ENCODE assay signal across 8 mouse cellular contexts in genomic region chr14:101654526-101654909, GRCm38 (mm10). TPM values are rescaled to one million over a fixed set of nuclear protein-coding genes. Genes with fewer than 3 reads are reported as not detected.
DNase-seq lines count a peak whose midpoint lies in the region; ATAC-seq and TF ChIP-seq lines count a peak whose summit lies in the region.

No protein-coding gene starts in this region.

- H3K4me2 ChIP-seq in limb, embryonic 11.5 days (ENCODE audit: low read depth, severe bottlenecking): peak overlapping the region; percentile 78

- no peak overlapping the region for H3K27ac ChIP-seq in cerebellum, adult 2 months (ENCODE audit: insufficient read depth, low read length)
- H3K27ac ChIP-seq in limb, embryonic 11.5 days (replicated peaks; ENCODE audit: low read depth, low read length): no peak overlapping the region

- peak overlapping the region; percentile 71 for H3K9ac ChIP-seq in limb, embryonic 11.5 days (ENCODE audit: low read length)

- TF ChIP-seq POLR2A in cerebellum, adult 2 months (IDR thresholded peaks at IDR 0.05; ENCODE audit: borderline replicate concordance, insufficient read depth, low read length): no peak

- DNase-seq in cerebellum, adult 2 months: no peak
- DNase-seq in cerebellum, adult 18-20 months: no peak
- DNase-seq in thymus, postnatal 0 days (ENCODE audit: low spot score): peak; percentile 13
- no peak for DNase-seq in thymus, postnatal 10 days (ENCODE audit: low spot score in 2 of 2)
- DNase-seq in limb, embryonic 11.5 days (ENCODE audit: low spot score): peak; percentile 39
- peak; percentile 41 for DNase-seq in naive thymus-derived CD4-positive, alpha-beta T cell, adult 2 months (ENCODE audit: low read depth)
- DNase-seq in urinary bladder, postnatal 36 days (ENCODE audit: low spot score in 2 of 2): no peak
- DNase-seq in spleen, postnatal 36 days (ENCODE audit: low spot score in 2 of 2): no peak

- no peaks in the 10 kb centered on the region; the same call in 1 of the 2 replicates for H3K4me1 ChIP-seq in cerebellum, adult 2 months (ENCODE audit: control insufficient read depth, insufficient read depth, low read length)
- H3K4me1 ChIP-seq in limb, embryonic 11.5 days (ENCODE audit: control insufficient read depth, insufficient read depth, low read length): no peaks in the 10 kb centered on the region

- H3K9me3 ChIP-seq in limb, embryonic 11.5 days (ENCODE audit: control insufficient read depth, low read length): no peaks in the 10 kb centered on the region

- ATAC-seq in limb, embryonic 11.5 days (ENCODE audit: insufficient number of reproducible peaks, low FRiP score, low TSS enrichment, low read depth): no peak

- peak overlapping the region; percentile 73 for H3K4me3 ChIP-seq in cerebellum, adult 2 months (replicated peaks; ENCODE audit: insufficient read depth, low read depth, low read length)
- H3K4me3 ChIP-seq in limb, embryonic 11.5 days (ENCODE audit: low read depth, low read length): peak overlapping the region; percentile 97

- TF ChIP-seq CTCF in cerebellum, adult 2 months (IDR thresholded peaks at IDR 0.05; ENCODE audit: borderline replicate concordance, insufficient read depth, low read depth, low read length): no peak

- H3K36me3 ChIP-seq in limb, embryonic 11.5 days (ENCODE audit: control insufficient read depth, insufficient read depth, low read length): no peaks in the 10 kb centered on the region

- H3K27me3 ChIP-seq in cerebellum, adult 2 months (ENCODE audit: control insufficient read depth, insufficient read depth, low read length): no peaks in the 10 kb centered on the region
- H3K27me3 ChIP-seq in limb, embryonic 11.5 days (ENCODE audit: control insufficient read depth, insufficient read depth, low read length): no peaks in the 10 kb centered on the region

- WGBS in cerebellum, adult 2 months: under 1% methylated on average over 10 of the region's 10 CpGs
- under 1% methylated on average over 10 of the region's 10 CpGs for WGBS in limb, embryonic 11.5 days

RNA-seq across cellular contexts. Expression of gene Uchl3, which starts 0.8 kb away (rescaled TPM):
- 47.2 and 48.4 TPM in 2 replicates for polyA plus RNA-seq in cerebellum, adult 2 months (2012; rRNA removed)
- 203 and 219 TPM in 2 replicates for polyA plus RNA-seq in thymus, postnatal 0 days (2015; fragmentation: Nextera tagmentation; extraction: Ambion mirVana)
- 165 and 174 TPM in 2 replicates for polyA plus RNA-seq in limb, embryonic 11.5 days (2014; fragmentation: Nextera tagmentation; extraction: Ambion mirVana)

RNA-seq across cellular contexts. Expression of gene Commd6, which starts 14.0 kb away (rescaled TPM):
- 58.6 and 60.0 TPM in 2 replicates for polyA plus RNA-seq in cerebellum, adult 2 months (2012; rRNA removed)
- polyA plus RNA-seq in thymus, postnatal 0 days (2015; fragmentation: Nextera tagmentation; extraction: Ambion mirVana): 111 and 125 TPM in 2 replicates
- polyA plus RNA-seq in limb, embryonic 11.5 days (2014; fragmentation: Nextera tagmentation; extraction: Ambion mirVana): 80.2 and 88.8 TPM in 2 replicates

RNA-seq across cellular contexts. Expression of gene Tbc1d4, which starts 45.5 kb away (rescaled TPM):
- polyA plus RNA-seq in cerebellum, adult 2 months (2012; rRNA removed): 35.9 and 42.6 TPM in 2 replicates
- polyA plus RNA-seq in thymus, postnatal 0 days (2015; fragmentation: Nextera tagmentation; extraction: Ambion mirVana): 14.8 and 15.0 TPM in 2 replicates
- polyA plus RNA-seq in limb, embryonic 11.5 days (2014; fragmentation: Nextera tagmentation; extraction: Ambion mirVana): 6.3 and 7.0 TPM in 2 replicates

Comparison
In these comparisons a context has a peak if more than half of its experiments do, and no peak if none do; other contexts are left out.
1. DNase-seq: peak in thymus, postnatal 0 days (single experiment), limb, embryonic 11.5 days (single experiment) and naive thymus-derived CD4-positive, alpha-beta T cell, adult 2 months (single experiment); none in cerebellum, adult 2 months (0 of 2), cerebellum, adult 18-20 months (0 of 2), thymus, postnatal 10 days (0 of 2), urinary bladder, postnatal 36 days (0 of 2) and spleen, postnatal 36 days (0 of 2).